Mouse (Mus musculus) urinary bladder, postnatal 25 days (tissue): ENCODE results near the gene Kit.

Experiments
- DNase-seq: peaks from one replicate; pipeline ENCODE4 v3.0.0; 2022; ENCODE audit warnings: low spot score

Gene Kit

GRCm38 (mm10) chr5:75635385-75635784 is 60.7 kb downstream of the Kit start:
- no peak for DNase-seq

DNA sequence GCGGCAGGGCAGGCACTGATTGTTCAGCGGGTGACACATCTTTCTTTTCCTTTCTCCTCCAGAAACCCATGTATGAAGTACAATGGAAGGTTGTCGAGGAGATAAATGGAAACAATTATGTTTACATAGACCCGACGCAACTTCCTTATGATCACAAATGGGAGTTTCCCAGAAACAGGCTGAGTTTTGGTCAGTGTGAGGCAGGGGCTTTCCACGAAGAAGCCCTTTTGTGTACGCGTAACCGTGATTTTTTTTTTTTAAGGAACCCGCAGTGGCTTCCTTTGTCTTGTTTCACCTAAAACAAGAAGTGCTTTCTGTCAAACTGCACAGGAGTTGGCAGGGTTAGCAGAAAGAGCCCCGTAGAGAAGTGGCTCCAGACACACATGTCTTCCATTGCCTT is 65.9 kb downstream of the Kit start:
- DNase-seq, result no peak

GRCm38 (mm10) chr5:75647046-75647445 is 72.3 kb downstream of the Kit start:
- no peak for DNase-seq

DNA sequence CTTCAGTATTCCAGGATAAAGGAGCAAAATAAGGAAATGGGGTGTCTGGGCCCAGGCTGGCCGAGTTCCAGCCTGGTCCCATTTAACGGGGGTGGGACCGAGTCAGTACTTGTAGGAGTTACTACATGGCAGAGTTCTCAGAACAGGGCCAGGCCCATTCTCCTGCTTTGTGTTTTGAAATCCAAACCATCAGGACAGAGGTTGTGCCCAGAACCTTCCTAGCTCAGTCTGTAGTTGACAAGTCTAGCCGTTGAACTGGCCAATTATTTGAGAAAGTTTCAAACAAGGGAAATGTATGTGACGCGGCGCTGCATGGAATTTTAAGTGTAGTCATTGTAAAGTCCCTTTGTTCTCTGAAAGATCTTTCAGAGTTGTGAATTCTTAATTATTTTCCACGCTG is 75.8 kb downstream of the Kit start:
- no peak for DNase-seq

- no peak for DNase-seq
Observed at GRCm38 (mm10) chr5:75653431-75653830, 78.7 kb downstream of the Kit start.

- DNase-seq, result no peak
Observed at GRCm38 (mm10) chr5:75658575-75658974, 83.9 kb downstream of the Kit start.

DNA sequence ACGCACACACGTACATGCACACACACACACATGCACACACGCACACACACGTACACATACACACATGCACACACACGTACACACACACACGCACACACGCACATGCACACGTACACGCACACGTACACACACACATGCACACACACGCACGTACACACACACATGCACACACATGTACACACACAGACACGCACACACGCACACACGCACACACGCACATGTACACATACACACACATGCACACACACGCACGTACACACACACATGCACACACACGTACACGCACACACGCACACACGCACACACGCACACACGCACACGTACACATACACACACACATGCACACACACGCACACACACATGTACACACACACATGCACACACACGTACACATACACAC is 85.6 kb downstream of the Kit start:
- DNase-seq, result no peak

DNA sequence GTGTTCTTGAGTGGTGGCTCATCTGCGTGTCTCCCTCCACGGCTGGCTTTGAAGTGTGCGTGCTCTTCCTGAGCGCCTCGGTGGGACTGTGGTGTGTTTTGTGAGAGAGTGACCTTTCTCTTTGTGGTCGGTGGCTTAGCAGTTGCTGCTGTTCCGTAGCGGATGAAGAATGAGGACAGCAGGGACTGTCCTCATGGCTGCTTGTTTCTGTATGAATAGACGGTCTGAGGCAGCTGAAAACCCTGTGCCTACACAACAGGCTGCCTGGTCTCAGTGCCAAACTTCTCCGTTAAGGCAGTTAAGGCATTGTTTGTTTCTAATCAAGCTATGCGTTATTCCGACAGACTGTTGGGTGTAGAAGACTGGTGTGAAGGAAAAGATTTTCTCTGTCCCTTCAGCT is 87.8 kb downstream of the Kit start:
- no peak for DNase-seq

DNA sequence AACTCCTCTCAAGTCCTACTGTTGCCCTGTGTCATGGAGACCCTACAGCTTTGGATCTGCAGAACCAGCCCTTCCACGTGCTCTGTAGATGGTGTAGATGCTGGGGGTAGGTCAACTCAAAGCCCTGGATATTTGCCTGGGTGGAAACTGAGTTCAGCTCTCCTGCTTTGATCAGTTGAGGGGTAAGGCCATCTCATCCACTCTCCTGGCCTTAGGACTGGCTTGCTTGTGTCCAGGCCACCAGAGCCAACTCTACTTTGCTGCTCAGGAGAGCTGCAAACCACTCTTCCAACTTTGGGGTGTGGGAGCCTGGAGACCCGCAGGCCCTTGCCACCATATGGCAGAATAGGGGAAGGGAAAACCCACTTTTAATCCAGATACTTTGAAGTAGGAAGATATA is 89.1 kb downstream of the Kit start:
- DNase-seq, result no peak

DNA sequence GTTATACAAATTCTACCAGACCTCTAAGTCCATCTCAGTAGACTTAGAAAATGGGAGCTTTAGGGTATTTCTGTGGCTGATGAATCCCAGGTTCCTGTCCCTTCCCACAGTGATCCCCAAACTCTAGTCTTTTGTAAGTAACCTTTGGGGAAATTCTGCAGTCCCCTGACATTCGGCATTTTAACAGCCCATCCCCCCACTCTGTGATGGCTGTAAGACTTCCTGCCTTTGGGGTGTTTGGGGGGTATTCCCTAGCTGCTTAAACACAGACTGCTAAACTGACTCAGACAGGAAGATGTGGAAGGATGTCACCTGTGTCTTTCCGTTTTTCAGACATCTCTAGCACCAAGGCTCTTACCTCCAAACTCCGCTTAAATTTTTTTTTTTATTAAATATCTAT is 92.4 kb downstream of the Kit start:
- DNase-seq, result no peak

- no peak for DNase-seq
Observed at GRCm38 (mm10) chr5:75671136-75671788, 96.5 kb downstream of the Kit start.

- no peak for DNase-seq
Observed at GRCm38 (mm10) chr5:75676024-75676423, 101.3 kb downstream of the Kit start.

DNA sequence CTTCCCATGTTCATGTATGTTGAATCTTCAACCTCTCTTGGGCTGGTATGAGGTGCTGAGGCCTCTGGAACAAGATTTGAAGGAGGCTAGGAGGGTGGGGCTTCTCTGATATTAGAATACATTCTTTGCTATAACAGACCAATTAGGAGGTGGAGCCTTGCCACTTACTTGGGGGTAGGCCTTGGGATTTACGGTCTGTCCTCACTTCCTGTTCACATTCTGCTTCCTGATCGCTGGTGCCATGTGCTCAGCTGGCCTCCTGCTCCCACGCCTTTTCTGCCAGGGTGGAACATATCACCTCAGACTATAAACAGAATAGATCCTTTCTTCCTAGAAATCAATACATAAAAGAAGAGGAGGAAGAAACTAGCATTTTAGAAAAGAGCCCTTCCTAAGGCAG is 105.2 kb downstream of the Kit start:
- DNase-seq, result no peak

DNA sequence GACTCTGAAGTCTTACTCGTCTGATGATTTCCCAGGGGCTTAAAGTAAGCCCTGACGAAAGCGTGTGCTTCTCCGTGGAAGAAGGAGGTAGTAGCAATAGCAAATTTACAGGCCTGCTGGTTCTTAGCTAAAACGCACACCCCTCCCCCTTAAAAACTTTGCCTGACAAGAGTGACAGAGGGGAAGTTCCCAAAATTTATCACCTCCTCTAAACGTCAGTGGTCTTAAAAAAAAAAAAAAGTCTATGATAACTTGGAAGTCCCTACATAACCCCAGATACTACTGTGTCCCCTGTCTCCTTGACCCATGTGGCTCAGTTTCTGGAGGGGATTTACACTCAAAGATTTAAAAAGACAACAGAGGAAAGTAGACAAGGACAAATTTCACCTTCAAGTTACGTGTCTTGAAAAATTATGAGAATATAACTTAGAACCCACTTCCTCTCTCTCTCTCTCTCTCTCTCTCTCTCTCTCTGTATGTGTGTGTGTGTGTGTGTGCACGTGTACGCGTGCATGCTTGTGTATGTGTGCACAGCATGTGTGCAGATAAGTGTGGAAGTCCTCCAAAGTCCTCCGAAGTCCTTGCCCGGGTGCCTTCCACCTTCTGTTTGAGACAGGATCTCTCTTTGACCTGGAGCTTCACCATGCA is 120.6 kb downstream of the Kit start:
- no peak for DNase-seq

DNA sequence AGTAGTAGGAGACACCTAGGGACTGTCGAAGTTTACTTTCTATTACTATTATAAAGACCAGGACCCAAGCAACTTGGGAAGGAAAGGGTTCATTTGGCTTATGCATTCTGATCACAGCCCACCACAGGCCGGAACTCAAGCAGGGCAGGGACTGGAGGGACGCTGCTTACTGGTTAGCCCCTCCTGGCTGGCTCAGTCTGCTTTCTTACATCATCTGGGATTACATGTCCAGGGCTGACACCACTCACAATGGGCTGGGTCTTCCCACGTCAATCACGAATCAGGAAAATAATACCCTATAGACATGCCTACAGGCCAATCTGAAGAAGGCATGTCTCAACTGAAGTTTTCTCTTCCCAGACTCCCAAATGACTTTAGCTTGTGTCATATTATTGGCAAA is 122.2 kb downstream of the Kit start:
- no peak for DNase-seq

- DNase-seq, result no peak
Observed at GRCm38 (mm10) chr5:75698556-75698955, 123.8 kb downstream of the Kit start.

DNA sequence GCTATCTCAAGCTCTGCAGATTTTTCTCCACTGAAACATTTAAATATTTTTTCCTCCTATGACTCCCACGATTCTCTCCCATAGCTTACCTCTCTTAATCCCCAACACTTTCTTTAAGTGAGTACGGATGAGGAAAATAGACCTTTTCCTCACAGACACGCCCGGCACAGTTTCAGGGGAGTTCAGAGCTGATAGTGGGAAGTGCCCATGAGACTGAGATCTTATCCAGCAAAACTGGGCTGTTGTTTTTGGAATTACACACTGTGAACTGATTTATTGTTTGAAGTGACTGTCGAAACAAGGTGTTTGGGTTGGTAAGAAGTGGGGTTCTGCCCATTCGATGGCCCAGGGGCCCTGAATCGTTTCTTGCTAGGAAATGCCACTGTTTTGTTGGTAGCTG is 124.4 kb downstream of the Kit start:
- DNase-seq, result no peak

DNA sequence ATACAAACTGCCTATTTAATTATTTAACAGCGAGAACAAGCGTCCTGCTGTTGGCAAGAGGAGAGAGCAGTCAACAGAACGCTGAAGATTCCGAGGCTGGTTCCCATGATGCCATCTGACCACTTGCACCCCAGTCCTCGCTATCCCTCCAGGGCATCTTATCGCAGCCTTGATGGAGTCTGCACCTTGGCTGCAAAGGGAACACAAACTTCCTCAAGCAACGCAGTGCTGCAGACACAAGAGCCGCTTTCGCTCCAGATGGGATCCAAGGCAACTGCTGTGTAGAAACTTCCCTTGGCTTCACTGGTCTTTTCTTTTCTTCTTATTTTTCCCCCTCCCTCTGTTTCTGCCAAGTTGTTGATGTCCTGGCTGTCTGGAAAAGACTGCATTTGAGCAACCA is 124.8 kb downstream of the Kit start:
- DNase-seq, result no peak

DNA sequence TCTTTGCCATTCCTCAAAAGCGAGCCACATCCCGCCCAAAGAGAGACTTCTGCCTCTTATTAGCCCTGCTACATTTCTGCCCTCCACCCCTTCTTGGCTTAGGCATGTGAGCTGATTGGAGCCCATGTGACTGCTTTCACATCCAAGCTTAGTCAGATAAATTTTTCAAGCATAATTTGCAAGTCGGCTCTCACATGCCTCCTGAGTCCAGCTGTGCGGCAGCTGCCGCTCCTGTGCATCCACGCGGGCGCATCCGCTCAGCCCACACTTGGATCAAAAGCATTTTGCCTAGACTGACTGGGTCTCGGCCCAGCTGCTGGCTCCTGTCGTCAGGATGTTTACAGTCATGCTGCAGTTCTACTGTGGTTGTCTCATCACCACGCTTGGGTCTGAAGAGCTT is 126.9 kb downstream of the Kit start:
- DNase-seq, result no peak

- DNase-seq, result no peak
Observed at GRCm38 (mm10) chr5:75702080-75702479, 127.4 kb downstream of the Kit start.

GRCm38 (mm10) chr5:75704584-75705175 is 130.0 kb downstream of the Kit start:
- no peak for DNase-seq

GRCm38 (mm10) chr5:75705421-75705820 is 130.7 kb downstream of the Kit start:
- DNase-seq, result no peak
